Mouse (Mus musculus): ENCODE results near the gene Mb. TPM values are rescaled to one million over a fixed set of nuclear protein-coding genes. Genes with fewer than 3 reads are reported as not detected.

The Mb gene
- polyA plus RNA-seq, 1 experiment from 2014 or later: 29.5 TPM

GRCm38 (mm10) chr15:76987542-76988094, 62.9 kb downstream of the Mb start:
- H3K27me3 ChIP-seq (ENCODE audit: insufficient read depth, poor library complexity, severe bottlenecking): peaks cover 24% of the 10 kb centered on the region; the same call in 1 of the 2 replicates
- H3K4me3 ChIP-seq: peak overlapping the region; percentile 60
- WGBS: 9% methylated on average over 21 of the region's 21 CpGs
- H3K27ac ChIP-seq: peak overlapping the region; percentile 78
- no peak for DNase-seq (ENCODE audit: low spot score)
- H3K36me3 ChIP-seq: no peaks in the 10 kb centered on the region
- peaks cover 15% of the 10 kb centered on the region for H3K4me1 ChIP-seq
- H3K9me3 ChIP-seq: no peaks in the 10 kb centered on the region

- Histone ChIP-seq H3K36me3 (no peaks in the 10 kb centered on the region), H3K4me1 (peaks cover 15% of the 10 kb centered on the region), H3K27ac (peak overlapping the region; percentile 78), H3K4me3 (peak overlapping the region; percentile 60), H3K9me3 (no peaks in the 10 kb centered on the region), H3K27me3 (ENCODE audit: insufficient read depth, poor library complexity, severe bottlenecking) (peaks cover 24% of the 10 kb centered on the region; the same call in 1 of the 2 replicates)
- DNase-seq (ENCODE audit: low spot score): no peak
- WGBS: 14% methylated on average over 11 of the region's 11 CpGs
These were observed 63.3 kb downstream of the Mb start for GRCm38 (mm10) chr15:76987137-76987536.

GRCm38 (mm10) chr15:76982745-76983144, 67.7 kb downstream of the Mb start:
- no peak for DNase-seq (ENCODE audit: low spot score)
- H3K4me3 ChIP-seq: no peak overlapping the region
- WGBS: 57% methylated on average over 3 of the region's 3 CpGs

GRCm38 (mm10) chr15:76979799-76980198, 70.7 kb downstream of the Mb start:
- WGBS: 73% methylated on average over 4 of the region's 4 CpGs
- Histone ChIP-seq H3K4me3 (no peak overlapping the region), H3K27ac (peak overlapping the region; percentile 12), H3K9me3 (no peaks in the 10 kb centered on the region), H3K4me1 (no peaks in the 10 kb centered on the region), H3K36me3 (no peaks in the 10 kb centered on the region), H3K27me3 (ENCODE audit: insufficient read depth, poor library complexity, severe bottlenecking) (0 out of 2 replicates have a peak, but pooled peaks cover 4% of the 10 kb centered on the region)
- DNase-seq (ENCODE audit: low spot score): no peak

More at GRCm38 (mm10) chr15:76982745-76983144, 67.7 kb downstream of the Mb start:
- Histone ChIP-seq H3K27me3 (ENCODE audit: insufficient read depth, poor library complexity, severe bottlenecking) (peaks cover 23% of the 10 kb centered on the region; the same call in 1 of the 2 replicates), H3K9me3 (no peaks in the 10 kb centered on the region), H3K27ac (no peak overlapping the region), H3K36me3 (no peaks in the 10 kb centered on the region), H3K4me1 (peaks cover 10% of the 10 kb centered on the region)

- 78% methylated on average over 5 of the region's 5 CpGs for WGBS
- peaks cover 13% of the 10 kb centered on the region for H3K4me1 ChIP-seq
- H3K36me3 ChIP-seq: no peaks in the 10 kb centered on the region
- no peak overlapping the region for H3K27ac ChIP-seq
- no peak overlapping the region for H3K4me3 ChIP-seq
- no peak for DNase-seq (ENCODE audit: low spot score)
- 0 out of 2 replicates have a peak, but pooled peaks cover 4% of the 10 kb centered on the region for H3K27me3 ChIP-seq (ENCODE audit: insufficient read depth, poor library complexity, severe bottlenecking)
- no peaks in the 10 kb centered on the region for H3K9me3 ChIP-seq
These were observed 73.9 kb downstream of the Mb start for GRCm38 (mm10) chr15:76976619-76977018.

- Histone ChIP-seq H3K4me3 (peak overlapping the region; percentile 75), H3K27ac (peak overlapping the region; percentile 96)
- WGBS: 5% methylated on average over 26 of the region's 31 CpGs
These were observed 76.4 kb downstream of the Mb start for GRCm38 (mm10) chr15:76973855-76974651.

GRCm38 (mm10) chr15:76973272-76973854, 77.1 kb downstream of the Mb start:
- Histone ChIP-seq H3K27ac (peak overlapping the region; percentile 32; the same call in 1 of the 2 replicates), H3K27me3 (ENCODE audit: insufficient read depth, poor library complexity, severe bottlenecking) (no peaks in the 10 kb centered on the region), H3K4me3 (peak overlapping the region; percentile 75), H3K4me1 (peaks cover 13% of the 10 kb centered on the region), H3K36me3 (no peaks in the 10 kb centered on the region), H3K9me3 (no peaks in the 10 kb centered on the region)
- WGBS: 28% methylated on average over 8 of the region's 8 CpGs
- no peak for DNase-seq (ENCODE audit: low spot score)

More at GRCm38 (mm10) chr15:76973855-76974651, 76.4 kb downstream of the Mb start:
- peaks cover 13% of the 10 kb centered on the region for H3K4me1 ChIP-seq
- 0 out of 2 replicates have a peak, but pooled peaks cover 4% of the 10 kb centered on the region for H3K27me3 ChIP-seq (ENCODE audit: insufficient read depth, poor library complexity, severe bottlenecking)
- H3K36me3 ChIP-seq: no peaks in the 10 kb centered on the region
- no peaks in the 10 kb centered on the region for H3K9me3 ChIP-seq
- DNase-seq (ENCODE audit: low spot score): peak; percentile 90

GRCm38 (mm10) chr15:76972661-76973060, 77.8 kb downstream of the Mb start:
- H3K4me3 ChIP-seq: no peak overlapping the region
- DNase-seq (ENCODE audit: low spot score): no peak
- H3K9me3 ChIP-seq: no peaks in the 10 kb centered on the region
- peaks cover 13% of the 10 kb centered on the region for H3K4me1 ChIP-seq
- H3K36me3 ChIP-seq: no peaks in the 10 kb centered on the region
- WGBS: 77% methylated on average over 4 of the region's 4 CpGs
- no peak overlapping the region for H3K27ac ChIP-seq
- H3K27me3 ChIP-seq (ENCODE audit: insufficient read depth, poor library complexity, severe bottlenecking): no peaks in the 10 kb centered on the region

Other genes with a start within 250 kb of the Mb start
- gene Zfp251, start 179.2 kb downstream of the Mb start, polyA plus RNA-seq (2016; fragmentation: Nextera tagmentation; extraction: Ambion mirVana): 17.5 and 18.9 TPM in 2 replicates
- gene Zfp7, start 171.4 kb downstream of the Mb start, polyA plus RNA-seq (2016; fragmentation: Nextera tagmentation; extraction: Ambion mirVana): 6.3 and 9.9 TPM in 2 replicates
- gene Gm49527, start 171.3 kb downstream of the Mb start, polyA plus RNA-seq (2016; fragmentation: Nextera tagmentation; extraction: Ambion mirVana): 0.28 and 0.54 TPM in 2 replicates
- gene Zfp647, start 125.2 kb downstream of the Mb start, polyA plus RNA-seq (2016; fragmentation: Nextera tagmentation; extraction: Ambion mirVana): 11.0 and 16.8 TPM in 2 replicates
- gene 1110038F14Rik, start 102.2 kb downstream of the Mb start, polyA plus RNA-seq (2016; fragmentation: Nextera tagmentation; extraction: Ambion mirVana): 50.5 and 57.3 TPM in 2 replicates
- gene Apol6, start 5.9 kb downstream of the Mb start, polyA plus RNA-seq (2016; fragmentation: Nextera tagmentation; extraction: Ambion mirVana): 0.27 and 0.77 TPM in 2 replicates

Measured in heart, embryonic 10.5 days (tissue).